Mouse (Mus musculus) left cerebral cortex, adult 11 months (tissue): ENCODE measurements around the gene Tmem139.

Source experiments
- DNase-seq: peaks from one replicate; pipeline ENCODE4 v3.0.0; 2022; ENCODE audit warnings: low spot score

Tmem139 gene

GRCm38 (mm10) chr6:42282865-42283528, 21.2 kb downstream of the Tmem139 start:
- DNase-seq, result no peak

- no peak for DNase-seq
Observed at GRCm38 (mm10) chr6:42286448-42286847, 24.7 kb downstream of the Tmem139 start, which contains the start of gene Clcn1. Clcn1 (plus strand) TSS chr6:42286685.

GRCm38 (mm10) chr6:42287562-42287961, 25.8 kb downstream of the Tmem139 start:
- no peak for DNase-seq

GRCm38 (mm10) chr6:42293327-42293726, 31.6 kb downstream of the Tmem139 start:
- no peak for DNase-seq

- no peak for DNase-seq
Observed at GRCm38 (mm10) chr6:42295549-42296094, 33.9 kb downstream of the Tmem139 start.

- no peak for DNase-seq
Observed at GRCm38 (mm10) chr6:42299362-42299761, 37.6 kb downstream of the Tmem139 start.

- no peak for DNase-seq
Observed at GRCm38 (mm10) chr6:42309816-42310378, 48.1 kb downstream of the Tmem139 start.

GRCm38 (mm10) chr6:42310427-42311053, 48.8 kb downstream of the Tmem139 start:
- no peak for DNase-seq
